Mouse (Mus musculus): Measurements from ENCODE around the gene Gm19410.
A peak's percentile ranks its signal among the peaks of the same experiment; 100 is the strongest.

The Gm19410 gene

GRCm38 (mm10) chr8:35765499-35766193 is at the start of gene Gm19410:
Gm19410 (plus strand) TSS chr8:35765790.
- DNase-seq (ENCODE audit: low read depth), result no peak

GRCm38 (mm10) chr8:35730776-35731175 is 34.8 kb upstream of the Gm19410 start:
- DNase-seq (ENCODE audit: low read depth), result no peak

- peak; percentile 26 for DNase-seq (ENCODE audit: low read depth)
Measured at GRCm38 (mm10) chr8:35735438-35735837, 30.2 kb upstream of the Gm19410 start.

GRCm38 (mm10) chr8:35756202-35756601 is 9.4 kb upstream of the Gm19410 start:
- no peak for DNase-seq (ENCODE audit: low read depth)

GRCm38 (mm10) chr8:35765020-35765419 is 570 bp upstream of the Gm19410 start:
- no peak for DNase-seq (ENCODE audit: low read depth)

GRCm38 (mm10) chr8:35773508-35773907 is 7.9 kb downstream of the Gm19410 start:
- no peak for DNase-seq (ENCODE audit: low read depth)

All from 416B (cell line).